Mouse (Mus musculus): ENCODE data around the gene Pi4k2a.

DNA sequence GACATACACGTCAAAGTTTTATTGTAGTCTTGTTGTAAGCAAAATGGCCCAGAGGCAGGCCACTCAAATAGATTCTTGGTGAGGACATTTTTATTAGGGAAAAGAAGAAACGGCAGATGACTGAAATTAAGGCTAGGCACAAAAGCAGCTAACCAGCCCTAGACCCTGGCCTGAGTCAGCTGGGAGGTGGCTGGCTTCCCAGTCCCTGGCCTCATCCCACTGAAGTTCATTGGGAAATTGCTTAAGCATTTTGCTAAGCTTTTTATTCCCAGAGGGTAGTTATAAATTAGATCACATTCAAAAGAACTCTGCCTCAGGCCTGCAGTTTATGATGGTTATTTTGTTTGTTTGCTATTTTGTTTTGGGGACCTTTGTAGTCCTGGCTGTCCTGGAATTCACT lies 34.4 kb upstream of the Pi4k2a start:
- TF ChIP-seq POLR2A (IDR thresholded peaks at IDR 0.05; ENCODE audit: borderline replicate concordance, control insufficient read depth, low read depth, low read length) (no peak), CTCF (IDR thresholded peaks at IDR 0.05; ENCODE audit: control insufficient read depth, insufficient read depth, low read length) (no peak)
